Mouse (Mus musculus): Measurements from ENCODE around the gene Il5.

Il5 gene

DNA sequence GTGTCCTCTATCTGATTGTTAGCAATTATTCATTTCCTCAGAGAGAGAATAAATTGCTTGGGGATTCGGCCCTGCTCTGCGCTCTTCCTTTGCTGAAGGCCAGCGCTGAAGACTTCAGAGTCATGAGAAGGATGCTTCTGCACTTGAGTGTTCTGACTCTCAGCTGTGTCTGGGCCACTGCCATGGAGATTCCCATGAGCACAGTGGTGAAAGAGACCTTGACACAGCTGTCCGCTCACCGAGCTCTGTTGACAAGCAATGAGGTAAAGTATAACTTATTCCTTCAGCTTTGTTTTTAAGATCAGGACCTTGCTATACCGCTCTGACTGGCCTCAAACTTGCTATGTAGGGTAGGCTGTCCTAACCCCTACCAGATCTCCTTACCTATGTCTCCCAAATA lies at the start of gene Il5:
Il5 (plus strand) TSS at position 80 of the 400 bp plus-strand sequence.
- DNase-seq = peak; percentile 64

DNA sequence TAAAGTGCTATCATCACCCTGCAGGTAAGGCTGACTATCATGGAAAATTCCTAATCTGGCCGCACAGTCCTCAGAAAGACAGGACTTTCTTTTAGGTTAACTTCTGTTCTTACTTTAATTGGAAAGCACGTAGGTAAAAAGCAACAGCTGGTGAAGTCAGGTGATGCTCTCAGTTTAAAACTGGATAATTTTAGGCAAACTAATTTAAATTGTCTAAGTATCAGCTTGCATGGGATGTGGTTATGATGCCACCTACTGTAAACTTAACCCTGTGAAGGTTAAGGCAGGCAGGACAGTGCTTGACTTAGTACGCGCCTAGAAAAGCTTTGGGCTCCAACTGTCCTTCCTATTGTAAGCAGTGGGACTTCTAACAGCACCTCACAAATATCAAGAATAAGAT lies 49.2 kb upstream of the Il5 start:
- DNase-seq = no peak

DNA sequence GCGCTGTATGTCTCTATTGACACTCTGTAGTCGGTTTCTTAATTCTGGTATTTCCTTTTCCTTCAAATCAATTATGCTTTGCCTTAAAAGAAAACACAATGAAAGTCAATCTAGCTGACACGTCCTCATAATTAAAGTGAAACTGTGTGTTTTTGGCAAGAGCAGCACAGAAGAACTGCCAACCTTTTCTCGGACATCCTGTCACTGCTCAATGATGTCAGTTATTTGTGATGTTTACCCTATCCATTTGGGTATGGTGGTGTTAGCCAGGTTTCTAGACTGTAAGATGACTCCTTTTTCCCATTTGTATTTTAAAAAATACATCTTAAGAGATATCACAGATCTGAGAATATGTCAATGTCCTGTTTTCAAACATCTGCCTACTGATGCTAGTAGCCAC lies 40.5 kb upstream of the Il5 start:
- peak; percentile 80 for DNase-seq

GRCm38 (mm10) chr11:53681686-53682085 lies 38.9 kb upstream of the Il5 start:
- DNase-seq = peak; percentile 11

DNA sequence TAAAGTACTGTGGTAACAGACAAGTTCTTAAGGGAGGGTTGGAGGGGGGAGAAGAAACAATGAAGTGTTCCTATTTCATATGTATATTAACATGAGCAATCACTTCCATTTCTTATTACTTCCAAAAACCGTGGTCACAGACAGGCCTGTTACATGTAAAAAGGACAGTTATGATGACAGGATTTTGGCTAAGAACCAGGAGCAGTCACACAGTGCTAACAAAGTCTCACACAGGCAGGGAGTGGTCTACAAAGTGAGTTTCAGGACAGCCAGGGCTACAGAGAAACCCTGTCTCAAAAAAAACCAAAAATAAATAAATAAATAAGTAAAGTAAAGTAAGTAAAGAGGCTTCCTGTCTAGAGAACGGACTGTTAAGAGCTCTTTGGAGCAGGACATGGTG lies 38.4 kb upstream of the Il5 start:
- peak; percentile 74 for DNase-seq

GRCm38 (mm10) chr11:53682994-53683530 lies 37.5 kb upstream of the Il5 start:
- DNase-seq = peak; percentile 96

- DNase-seq = peak; percentile 45
These were observed 28.6 kb upstream of the Il5 start for GRCm38 (mm10) chr11:53691979-53692378.

GRCm38 (mm10) chr11:53698521-53698920 lies 22.1 kb upstream of the Il5 start:
- no peak for DNase-seq

GRCm38 (mm10) chr11:53699351-53699750 lies 21.2 kb upstream of the Il5 start:
- DNase-seq = no peak

GRCm38 (mm10) chr11:53706236-53706933 lies 14.2 kb upstream of the Il5 start:
- DNase-seq = no peak

- peak; percentile 99 for DNase-seq
These were observed 13.5 kb upstream of the Il5 start, which contains the start of gene Rad50 for GRCm38 (mm10) chr11:53706934-53707717. TSS of gene Rad50 (minus strand) at chr11:53707319.

DNA sequence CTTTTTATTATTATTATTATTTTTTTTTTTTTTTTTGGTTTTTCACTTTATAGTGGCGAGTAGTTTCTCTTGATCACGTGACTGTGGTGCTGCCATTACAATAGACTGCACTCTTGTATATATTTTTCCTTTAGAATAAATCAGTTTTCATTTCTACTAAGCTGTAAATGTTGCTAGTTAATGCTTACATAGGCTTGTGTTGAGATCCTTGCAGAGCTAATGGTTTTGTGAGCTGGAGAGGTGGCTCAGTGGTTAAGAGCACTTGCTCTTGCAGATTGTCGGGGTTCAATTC lies 12.9 kb upstream of the Il5 start:
- DNase-seq = peak; percentile 74

DNA sequence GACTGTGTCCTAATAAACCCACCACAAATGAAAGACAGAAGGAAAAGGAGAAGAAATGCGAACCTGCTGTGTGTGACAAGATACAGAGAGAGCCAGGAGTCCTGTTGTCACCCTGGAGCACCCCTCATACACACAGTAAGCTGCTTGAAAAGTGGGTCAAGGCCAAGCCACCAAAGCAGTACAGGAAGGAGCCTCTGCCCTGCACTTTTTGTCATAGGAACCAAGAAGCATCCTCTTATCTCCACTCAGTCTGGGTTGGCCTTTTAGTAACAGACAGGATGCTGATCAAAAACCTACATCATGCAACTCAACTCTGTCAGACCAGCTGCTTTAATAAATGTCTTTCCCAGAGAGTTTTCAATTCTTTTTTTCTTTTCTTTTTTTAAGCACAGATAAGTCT lies 893 bp upstream of the Il5 start:
- DNase-seq = peak; percentile 57

DNA sequence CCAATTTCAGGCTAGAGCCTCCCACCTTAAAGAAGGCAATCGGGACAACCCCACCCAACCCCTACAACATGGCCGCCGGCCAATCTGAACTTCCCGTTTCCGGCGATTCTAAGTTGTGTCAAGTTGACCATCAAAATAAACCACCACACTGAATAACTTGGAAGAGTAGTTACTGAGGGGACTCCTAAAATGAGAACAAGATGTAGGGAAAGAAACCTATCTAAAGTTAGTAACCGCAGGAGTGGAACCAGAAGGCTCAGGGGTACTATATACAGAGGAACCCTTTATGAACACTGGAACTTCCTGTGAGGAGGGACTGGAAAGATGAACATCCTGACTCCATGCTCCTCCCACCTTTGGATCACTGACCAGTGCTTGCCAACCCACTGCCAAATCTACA lies 10.9 kb downstream of the Il5 start:
- DNase-seq = peak; percentile 73

- DNase-seq = no peak
These were observed 11.7 kb downstream of the Il5 start for GRCm38 (mm10) chr11:53732244-53732643.

DNA sequence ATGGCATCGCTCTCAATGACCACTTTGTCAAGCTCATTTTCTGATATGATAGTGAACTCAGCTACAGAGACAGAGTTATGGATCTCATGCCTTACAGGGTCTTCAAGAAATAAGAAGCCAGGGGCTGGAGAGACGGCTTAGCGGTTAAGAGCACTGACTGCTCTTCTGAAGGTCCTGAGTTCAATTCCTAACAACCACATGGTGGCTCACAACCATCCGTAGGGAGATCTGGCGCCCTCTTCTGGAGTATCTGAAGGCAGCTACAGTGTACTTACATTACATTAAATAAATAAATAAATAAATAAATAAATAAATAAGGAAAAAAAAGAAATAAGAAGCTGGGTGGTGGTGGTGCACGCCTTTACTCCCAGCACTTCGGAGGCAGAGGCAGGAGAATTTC lies 13.2 kb downstream of the Il5 start:
- DNase-seq = no peak

- DNase-seq = peak; percentile 55
These were observed 13.8 kb downstream of the Il5 start for GRCm38 (mm10) chr11:53734431-53734830.

DNA sequence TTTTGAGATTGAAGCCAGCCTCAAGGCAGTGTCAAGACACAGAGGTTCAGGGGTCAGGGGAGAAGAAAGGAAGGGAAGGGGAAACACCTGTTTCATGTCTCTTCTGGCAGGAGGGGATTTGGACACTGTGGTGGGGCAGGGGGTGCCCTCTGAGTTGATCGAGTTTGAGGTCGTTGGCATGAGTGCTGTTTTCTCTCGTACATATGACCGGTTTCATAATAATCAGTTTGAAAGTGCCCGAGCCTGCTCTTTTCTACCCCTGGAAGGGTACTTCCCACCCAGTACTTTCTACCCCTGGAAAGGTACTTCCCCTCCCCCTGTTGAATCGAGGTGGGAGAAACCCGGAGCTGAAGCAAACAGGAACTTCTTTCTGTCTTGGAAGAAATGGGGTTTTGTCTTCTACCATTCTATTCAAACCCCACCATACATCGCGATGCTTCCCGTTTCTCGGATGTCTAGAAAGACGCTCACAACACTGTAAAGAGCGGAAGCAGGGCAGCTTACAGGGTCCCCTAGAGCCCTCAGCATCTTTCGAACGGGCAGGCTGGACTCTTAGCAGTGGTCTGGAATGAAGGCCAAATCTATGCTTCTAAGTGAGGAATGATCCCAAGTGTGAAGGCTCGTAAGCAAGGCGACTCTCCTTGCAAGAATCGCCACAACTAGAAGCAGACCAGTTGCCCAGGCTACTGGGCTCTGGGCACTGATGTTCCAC lies 14.5 kb downstream of the Il5 start:
- peak; percentile 86 for DNase-seq

DNA sequence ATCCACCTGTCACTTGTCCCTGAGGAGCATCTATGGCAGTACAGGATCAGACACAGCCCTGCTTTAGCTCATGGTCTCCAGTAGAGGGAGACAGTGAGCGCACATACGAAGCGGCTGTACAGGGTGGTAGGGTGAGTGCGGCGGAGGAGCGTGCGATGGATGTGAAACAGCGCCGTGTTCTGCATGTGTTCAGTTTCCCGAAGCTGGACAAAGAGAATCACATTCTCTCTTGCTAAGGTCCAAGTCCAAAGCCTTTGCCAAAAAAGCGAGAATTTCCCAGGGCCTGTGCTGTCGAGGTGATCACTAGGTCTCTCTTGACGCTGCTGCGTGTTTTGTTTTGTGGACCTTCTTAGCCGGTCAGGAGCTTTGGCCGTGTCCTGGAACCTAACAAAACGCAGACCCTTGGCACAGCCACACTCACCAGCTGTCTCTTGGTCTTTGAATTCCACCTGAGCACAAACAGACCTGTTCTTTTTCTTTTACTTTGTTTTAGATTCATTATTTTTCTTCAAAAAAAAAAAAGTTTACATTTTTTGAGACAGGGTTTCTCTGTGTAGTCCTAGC lies 15.2 kb downstream of the Il5 start:
- DNase-seq = peak; percentile 94

- peak; percentile 97 for DNase-seq
These were observed 16.4 kb downstream of the Il5 start for GRCm38 (mm10) chr11:53736771-53737572.

DNA sequence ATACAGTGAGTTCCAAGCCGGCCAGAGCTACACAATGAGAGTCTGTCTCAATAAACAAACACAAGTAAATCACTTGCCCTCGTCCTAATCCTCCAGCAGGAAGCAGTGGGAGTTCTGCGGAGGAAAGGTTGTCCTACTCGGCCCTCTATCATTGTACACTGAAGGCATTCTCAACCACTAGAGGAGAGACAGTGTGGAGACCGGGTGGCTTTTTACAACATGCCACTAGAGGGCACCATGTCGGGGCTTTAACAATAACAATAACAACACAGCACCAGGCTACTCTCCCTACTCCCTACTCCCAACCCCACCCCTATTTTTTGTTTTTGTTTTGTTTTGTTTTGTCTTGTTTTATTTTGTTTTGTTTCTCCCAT lies 17.0 kb downstream of the Il5 start:
- DNase-seq = peak; percentile 96

DNA sequence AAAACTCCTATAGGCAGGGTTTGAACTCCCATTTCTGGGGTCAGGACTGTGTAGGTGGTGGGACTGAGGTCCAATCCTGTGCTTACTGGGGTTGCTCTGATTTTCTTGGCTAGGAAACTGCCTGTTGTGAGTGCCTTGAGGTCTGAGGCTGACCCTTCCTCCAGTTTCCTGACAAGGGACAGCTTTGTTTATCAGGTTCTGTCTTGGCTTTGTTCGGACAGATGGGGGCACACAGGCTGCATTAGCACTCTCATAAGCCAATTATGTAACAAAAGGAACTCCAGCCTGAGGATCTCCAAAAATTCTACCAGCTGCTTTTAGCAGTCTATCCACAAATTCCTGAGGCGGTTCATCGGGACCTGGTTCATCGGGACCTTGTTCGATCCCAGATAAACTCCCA lies 21.8 kb downstream of the Il5 start:
- DNase-seq = peak; percentile 96

All from heart, adult 11 months (tissue).